Mouse (Mus musculus) liver, adult 2 months (tissue): ENCODE measurements around the gene Il1r1.

Experiments used
- CTCF ChIP-seq: fragments of 200-500 bp; IDR thresholded peaks from 2 replicates; pipeline ENCODE4 v1.5.1; 2011; ENCODE audit warnings: low read depth, low read length, control low read depth
- POLR2A ChIP-seq: fragments of 200-500 bp; IDR thresholded peaks from 2 replicates; pipeline ENCODE4 v1.6.1; 2011; ENCODE audit warnings: low read length, control low read depth; ENCODE audit not compliant: insufficient read depth; ENCODE audit errors: extremely low read depth

DNA sequence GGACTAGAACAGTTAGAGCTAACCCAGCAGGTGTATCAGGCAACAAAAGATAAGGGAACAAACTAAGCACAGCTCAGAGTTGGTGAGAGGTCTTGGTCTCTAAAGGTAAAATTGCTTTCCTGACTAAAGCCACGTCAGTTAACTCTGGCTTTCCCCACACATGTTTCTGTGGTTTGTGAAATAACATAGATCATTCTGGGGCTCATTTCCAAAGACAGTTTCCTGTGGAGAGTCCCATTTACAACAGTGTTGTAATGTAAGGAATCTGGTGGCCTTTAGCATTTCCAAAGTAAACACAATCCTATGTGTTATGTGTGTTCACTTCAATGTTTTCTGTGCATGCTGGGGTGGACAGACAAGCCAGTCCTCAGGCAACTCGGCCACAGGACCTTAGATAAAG is 134.9 kb downstream of the Il1r1 start:
- no peak for TF ChIP-seq CTCF
- TF ChIP-seq POLR2A = no peak
